Mouse (Mus musculus): ENCODE measurements around the gene Mmd. TPM values are rescaled to one million over a fixed set of nuclear protein-coding genes. Genes with fewer than 3 reads are reported as not detected.

Gene Mmd
- total and polyA plus RNA-seq, 2 experiments from 2014 or later, result 58.7 to 62.6 TPM

DNA sequence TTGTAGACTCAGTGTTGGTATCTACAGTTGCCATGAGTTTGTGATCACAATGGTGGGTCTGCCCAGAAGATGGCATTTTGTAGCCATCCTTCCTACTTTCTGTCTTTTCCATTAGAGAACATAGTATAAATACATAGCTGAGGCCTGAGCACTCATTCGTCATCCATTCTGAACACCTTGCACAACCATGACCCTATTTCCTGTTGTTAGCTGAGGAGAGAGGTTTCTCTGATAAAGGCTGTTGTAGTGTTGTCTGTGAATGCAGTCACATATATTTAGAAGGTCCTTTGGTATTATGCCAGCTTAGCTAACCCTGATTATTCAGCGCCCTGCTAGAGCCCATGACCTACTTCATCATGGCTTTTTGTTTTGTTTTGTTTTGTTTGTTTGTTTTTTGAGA lies 7.4 kb upstream of the Mmd start:
- TF ChIP-seq CTCF (IDR thresholded peaks at IDR 0.05; ENCODE audit: low read depth), result no peak
- H3K9me3 ChIP-seq (replicated peaks; ENCODE audit: control insufficient read depth, low read length), result no peaks in the 10 kb centered on the region
- no peak for ATAC-seq (ENCODE audit: insufficient read depth, low read depth)
- no peaks in the 10 kb centered on the region for H3K27me3 ChIP-seq (ENCODE audit: control insufficient read depth, insufficient read depth, low read length)
- no peak for DNase-seq (ENCODE audit: low spot score)
- H3K9ac ChIP-seq (replicated peaks; ENCODE audit: low read depth, low read length), result no peak overlapping the region
- H3K4me1 ChIP-seq (ENCODE audit: control insufficient read depth, insufficient read depth), result peaks cover 11% of the 10 kb centered on the region
- no peak overlapping the region for H3K4me2 ChIP-seq (ENCODE audit: low read depth, low read length)
- WGBS, result 33% methylated on average over 2 of the region's 2 CpGs
- H3K4me3 ChIP-seq (ENCODE audit: low read depth, low read length), result no peak overlapping the region
- H3K27ac ChIP-seq (ENCODE audit: low read depth), result no peak overlapping the region
- H3K36me3 ChIP-seq (replicated peaks; ENCODE audit: control insufficient read depth, insufficient read depth, low read length), result no peaks in the 10 kb centered on the region

DNA sequence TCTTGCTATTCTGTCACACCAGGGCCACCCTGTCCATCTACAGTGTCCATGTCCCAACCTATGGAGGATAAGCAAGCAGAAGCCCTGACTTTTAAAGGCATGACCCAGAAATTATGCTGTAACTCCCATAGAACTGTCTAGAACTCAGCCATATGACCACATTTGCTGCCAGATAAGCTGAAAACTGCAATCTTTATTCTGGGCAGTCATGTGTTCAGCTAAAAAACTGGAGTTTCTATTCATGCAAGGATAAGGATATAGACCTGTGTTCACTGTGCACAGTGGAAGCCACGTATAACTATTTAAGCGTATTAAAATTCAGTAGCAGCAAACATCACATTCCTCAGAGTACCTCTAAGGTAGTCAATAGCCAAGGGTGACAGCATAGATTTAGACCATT lies 6.0 kb upstream of the Mmd start:
- no peak overlapping the region for H3K4me2 ChIP-seq (ENCODE audit: low read depth, low read length)
- no peaks in the 10 kb centered on the region for H3K9me3 ChIP-seq (replicated peaks; ENCODE audit: control insufficient read depth, low read length)
- ATAC-seq (ENCODE audit: insufficient read depth, low read depth) (no peak), DNase-seq (ENCODE audit: low spot score) (no peak)
- WGBS, result 95% methylated on average over 2 of the region's 2 CpGs
- H3K4me1 ChIP-seq (ENCODE audit: control insufficient read depth, insufficient read depth), result peaks cover 12% of the 10 kb centered on the region
- no peak for TF ChIP-seq CTCF (IDR thresholded peaks at IDR 0.05; ENCODE audit: low read depth)
- TF ChIP-seq EP300 (IDR thresholded peaks at IDR 0.05; ENCODE audit: low read depth), result no peak
- H3K27me3 ChIP-seq (ENCODE audit: control insufficient read depth, insufficient read depth, low read length), result no peaks in the 10 kb centered on the region
- no peak overlapping the region for H3K27ac ChIP-seq (ENCODE audit: low read depth)
- no peak overlapping the region for H3K4me3 ChIP-seq (ENCODE audit: low read depth, low read length)
- H3K9ac ChIP-seq (replicated peaks; ENCODE audit: low read depth, low read length), result no peak overlapping the region
- H3K36me3 ChIP-seq (replicated peaks; ENCODE audit: control insufficient read depth, insufficient read depth, low read length), result no peaks in the 10 kb centered on the region

GRCm38 (mm10) chr11:90245630-90246029 lies 3.6 kb upstream of the Mmd start:
- Histone ChIP-seq H3K9ac (replicated peaks; ENCODE audit: low read depth, low read length) (no peak overlapping the region), H3K36me3 (replicated peaks; ENCODE audit: control insufficient read depth, insufficient read depth, low read length) (no peaks in the 10 kb centered on the region), H3K9me3 (replicated peaks; ENCODE audit: control insufficient read depth, low read length) (no peaks in the 10 kb centered on the region), H3K27me3 (ENCODE audit: control insufficient read depth, insufficient read depth, low read length) (no peaks in the 10 kb centered on the region), H3K27ac (ENCODE audit: low read depth) (no peak overlapping the region), H3K4me1 (ENCODE audit: control insufficient read depth, insufficient read depth) (peaks cover 17% of the 10 kb centered on the region), H3K4me2 (ENCODE audit: low read depth, low read length) (no peak overlapping the region), H3K4me3 (ENCODE audit: low read depth, low read length) (no peak overlapping the region)
- DNase-seq (ENCODE audit: low spot score) (no peak), ATAC-seq (ENCODE audit: insufficient read depth, low read depth) (no peak)
- no peak for TF ChIP-seq EP300 (IDR thresholded peaks at IDR 0.05; ENCODE audit: low read depth)
- TF ChIP-seq CTCF (IDR thresholded peaks at IDR 0.05; ENCODE audit: low read depth), result no peak
- 68% methylated on average over 6 of the region's 6 CpGs for WGBS

- ATAC-seq (ENCODE audit: insufficient read depth, low read depth) (no peak), DNase-seq (ENCODE audit: low spot score) (no peak)
- Histone ChIP-seq H3K36me3 (replicated peaks; ENCODE audit: control insufficient read depth, insufficient read depth, low read length) (no peaks in the 10 kb centered on the region), H3K9me3 (replicated peaks; ENCODE audit: control insufficient read depth, low read length) (no peaks in the 10 kb centered on the region), H3K27ac (ENCODE audit: low read depth) (no peak overlapping the region), H3K4me3 (ENCODE audit: low read depth, low read length) (no peak overlapping the region), H3K27me3 (ENCODE audit: control insufficient read depth, insufficient read depth, low read length) (no peaks in the 10 kb centered on the region), H3K9ac (replicated peaks; ENCODE audit: low read depth, low read length) (no peak overlapping the region), H3K4me2 (ENCODE audit: low read depth, low read length) (no peak overlapping the region), H3K4me1 (ENCODE audit: control insufficient read depth, insufficient read depth) (0 out of 2 replicates have a peak, but pooled peaks cover 9% of the 10 kb centered on the region)
- 76% methylated on average over 4 of the region's 4 CpGs for WGBS
- TF ChIP-seq CTCF (IDR thresholded peaks at IDR 0.05; ENCODE audit: low read depth), result no peak
- no peak for TF ChIP-seq EP300 (IDR thresholded peaks at IDR 0.05; ENCODE audit: low read depth)
These were observed 2.6 kb upstream of the Mmd start for GRCm38 (mm10) chr11:90246676-90247075.

DNA sequence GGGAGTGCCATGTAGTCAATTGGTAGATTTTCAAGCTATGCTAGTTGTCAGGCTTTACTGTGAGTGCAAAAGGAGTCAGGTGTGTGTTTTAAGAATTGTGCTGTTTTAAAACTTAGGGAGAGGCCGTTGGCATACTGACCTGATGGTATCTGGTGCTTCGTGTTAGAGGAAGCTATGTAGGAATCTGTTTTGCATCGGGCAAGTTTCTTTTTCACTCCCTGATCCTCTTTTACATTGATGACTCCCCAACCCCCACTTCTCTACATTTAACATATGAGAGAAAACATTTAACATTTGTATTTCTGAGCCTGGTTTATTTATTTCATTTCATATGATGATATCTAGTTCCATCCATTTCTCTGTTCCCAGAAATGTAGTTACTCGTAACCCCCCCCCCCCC lies 1.5 kb upstream of the Mmd start:
- Histone ChIP-seq H3K4me3 (ENCODE audit: low read depth, low read length) (no peak overlapping the region), H3K36me3 (replicated peaks; ENCODE audit: control insufficient read depth, insufficient read depth, low read length) (no peaks in the 10 kb centered on the region), H3K4me1 (ENCODE audit: control insufficient read depth, insufficient read depth) (0 out of 2 replicates have a peak, but pooled peaks cover 16% of the 10 kb centered on the region), H3K9ac (replicated peaks; ENCODE audit: low read depth, low read length) (no peak overlapping the region), H3K27me3 (ENCODE audit: control insufficient read depth, insufficient read depth, low read length) (no peaks in the 10 kb centered on the region), H3K4me2 (ENCODE audit: low read depth, low read length) (no peak overlapping the region), H3K9me3 (replicated peaks; ENCODE audit: control insufficient read depth, low read length) (no peaks in the 10 kb centered on the region), H3K27ac (ENCODE audit: low read depth) (no peak overlapping the region)
- DNase-seq (ENCODE audit: low spot score) (no peak), ATAC-seq (ENCODE audit: insufficient read depth, low read depth) (no peak)
- TF ChIP-seq EP300 (IDR thresholded peaks at IDR 0.05; ENCODE audit: low read depth) (no peak), CTCF (IDR thresholded peaks at IDR 0.05; ENCODE audit: low read depth) (no peak)
- WGBS, result 52% methylated on average over 4 of the region's 4 CpGs

- H3K27me3 ChIP-seq (ENCODE audit: control insufficient read depth, insufficient read depth, low read length), result no peaks in the 10 kb centered on the region
- no peak for TF ChIP-seq CTCF (IDR thresholded peaks at IDR 0.05; ENCODE audit: low read depth)
- no peak for TF ChIP-seq EP300 (IDR thresholded peaks at IDR 0.05; ENCODE audit: low read depth)
- peak overlapping the region; percentile 81 for H3K9ac ChIP-seq (replicated peaks; ENCODE audit: low read depth, low read length)
- no peaks in the 10 kb centered on the region for H3K36me3 ChIP-seq (replicated peaks; ENCODE audit: control insufficient read depth, insufficient read depth, low read length)
- H3K4me2 ChIP-seq (ENCODE audit: low read depth, low read length), result peak overlapping the region; percentile 70
- ATAC-seq (ENCODE audit: insufficient read depth, low read depth), result peak; percentile 6
- peak overlapping the region; percentile 70 for H3K4me3 ChIP-seq (ENCODE audit: low read depth, low read length)
- H3K9me3 ChIP-seq (replicated peaks; ENCODE audit: control insufficient read depth, low read length), result no peaks in the 10 kb centered on the region
- WGBS, result under 1% methylated on average over 22 of the region's 22 CpGs
- peaks cover 31% of the 10 kb centered on the region for H3K4me1 ChIP-seq (ENCODE audit: control insufficient read depth, insufficient read depth)
- DNase-seq (ENCODE audit: low spot score), result peak; percentile 43
- peak overlapping the region; percentile 86 for H3K27ac ChIP-seq (ENCODE audit: low read depth)
These were observed 465 bp downstream of the Mmd start for GRCm38 (mm10) chr11:90249701-90250141.
